Mouse (Mus musculus) gonadal fat pad, adult 2 months (tissue): ENCODE results near the gene Prr30. TPM values are rescaled to one million over a fixed set of nuclear protein-coding genes. Genes with fewer than 3 reads are reported as not detected.
"Not testable (repeated sequence)": the region's sequence is repeated elsewhere in the genome, so short reads cannot be mapped to it uniquely, and the experiment has no call there.

ENCODE experiments used
- DNase-seq: peaks from one replicate; pipeline ENCODE4 v3.0.0-alpha.2; 2012; ENCODE audit warnings: low read depth
- polyA plus RNA-seq: library from polyadenylated mRNA; depleted of rRNA; stranded (reverse); fragments of >200 nt; gene quantifications from 2 replicates; pipeline ENCODE4 v1.2.3, GENCODE M21; 2012; rRNA removed

Gene Prr30
- 2.1 and 3.8 TPM in 2 replicates for polyA plus RNA-seq

DNA sequence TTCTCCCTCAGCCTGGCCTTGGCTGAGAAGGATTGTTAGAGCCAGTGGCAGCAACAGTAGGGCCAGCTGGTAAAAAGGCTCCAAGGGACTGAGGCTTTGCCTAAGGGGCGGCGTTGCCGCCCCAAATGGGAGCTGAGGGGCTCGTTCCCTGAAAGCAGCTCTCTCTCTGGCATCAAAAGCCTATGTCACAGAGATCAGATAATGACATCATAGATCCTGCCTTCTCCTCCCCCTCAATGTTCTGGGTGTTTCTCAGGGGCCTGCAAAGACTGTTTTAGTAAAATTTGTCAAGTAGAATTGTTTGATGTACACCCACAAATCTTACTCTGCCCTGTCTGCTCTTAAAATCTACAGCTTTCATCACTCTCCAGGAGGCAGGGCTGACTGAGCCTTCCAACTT lies at the start of gene Prr30:
Gene Prr30, minus strand, starts transcription at position 101 of the 400 bp plus-strand sequence.
- DNase-seq = no peak

- DNase-seq = no peak
Observed at GRCm38 (mm10) chr14:101246793-101247192, 46.7 kb upstream of the Prr30 start.

GRCm38 (mm10) chr14:101245706-101246105 lies 45.6 kb upstream of the Prr30 start:
- DNase-seq = no peak

- DNase-seq = not testable (repeated sequence)
Observed at GRCm38 (mm10) chr14:101244441-101244840, 44.3 kb upstream of the Prr30 start.

- no peak for DNase-seq
Observed at GRCm38 (mm10) chr14:101237965-101238364, 37.8 kb upstream of the Prr30 start.

DNA sequence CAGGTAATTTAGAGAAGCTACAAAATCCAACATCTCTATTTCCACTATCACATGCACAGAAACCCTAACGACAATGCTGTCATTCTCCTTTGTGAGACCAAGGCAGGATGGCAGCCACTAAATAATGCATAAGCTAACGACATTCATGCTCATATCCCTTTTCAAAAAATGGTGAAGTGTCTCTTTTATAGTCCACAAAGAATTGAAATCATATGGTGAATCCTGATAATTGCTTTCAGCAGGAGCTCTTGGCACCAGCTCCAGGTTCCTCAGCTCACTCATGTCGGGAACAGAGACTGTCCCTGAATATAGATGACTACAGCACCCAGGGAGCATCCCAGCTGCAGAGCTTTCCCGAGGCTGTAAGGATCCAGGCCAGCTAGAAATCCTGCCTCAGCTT lies 28.9 kb upstream of the Prr30 start:
- no peak for DNase-seq

DNA sequence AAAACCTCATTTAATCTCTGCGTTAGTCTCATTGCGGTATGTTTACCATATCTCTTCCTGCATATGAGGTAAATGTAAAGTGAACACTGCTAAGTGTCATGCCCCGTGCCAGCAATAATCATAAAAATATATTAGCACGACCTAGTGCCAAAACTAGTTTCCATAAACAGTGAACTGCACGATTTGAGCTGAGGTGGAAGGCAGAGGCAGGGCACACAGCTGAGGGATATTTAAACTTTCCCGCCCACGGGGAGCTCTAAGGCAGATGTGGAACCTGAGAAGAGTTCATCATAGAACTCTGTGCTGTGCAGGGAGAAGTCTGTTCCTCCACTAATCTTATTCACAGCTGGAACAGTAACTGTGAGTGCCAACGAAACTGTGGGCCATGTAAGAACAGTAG lies 22.2 kb upstream of the Prr30 start:
- DNase-seq = no peak

- no peak for DNase-seq
Observed at GRCm38 (mm10) chr14:101172258-101172657, 27.9 kb downstream of the Prr30 start.
